Mouse (Mus musculus) bone marrow macrophage, adult 2 months (primary cell): Measurements from ENCODE around the gene Kifc1. TPM values are rescaled to one million over a fixed set of nuclear protein-coding genes. Genes with fewer than 3 reads are reported as not detected.
A peak's percentile ranks its signal among the peaks of the same experiment; 100 is the strongest.

Experiments
- H3K27ac ChIP-seq: 2 replicates; pipeline ENCODE4 v1.5.1; 2012; ENCODE audit warnings: low read depth, low read length; ENCODE audit not compliant: insufficient read depth
- H3K4me1 ChIP-seq: 2 replicates; pipeline ENCODE4 v1.6.1; 2012; ENCODE audit warnings: low read length; ENCODE audit not compliant: control insufficient read depth, insufficient read depth
- H3K4me3 ChIP-seq: 2 replicates; pipeline ENCODE4 v1.5.1; 2012; ENCODE audit warnings: mild to moderate bottlenecking, low read length, moderate library complexity; ENCODE audit not compliant: insufficient read depth
- CTCF ChIP-seq: IDR thresholded peaks from 2 replicates; pipeline ENCODE4 v1.5.1; 2012; ENCODE audit warnings: low read depth, mild to moderate bottlenecking, low read length, moderate library complexity
- POLR2A ChIP-seq: IDR thresholded peaks from 2 replicates; pipeline ENCODE4 v1.6.1; 2012; ENCODE audit warnings: mild to moderate bottlenecking, low read depth, low read length, borderline replicate concordance
- polyA plus RNA-seq: library from polyadenylated mRNA; stranded (reverse); fragments of >200 nt; gene quantifications from 2 replicates; pipeline ENCODE4 v1.2.4, GENCODE M21; 2012; ENCODE audit not compliant: missing spikeins, insufficient read depth, insufficient read length

Gene Kifc1
- polyA plus RNA-seq = 35.5 and 36.3 TPM in 2 replicates

DNA sequence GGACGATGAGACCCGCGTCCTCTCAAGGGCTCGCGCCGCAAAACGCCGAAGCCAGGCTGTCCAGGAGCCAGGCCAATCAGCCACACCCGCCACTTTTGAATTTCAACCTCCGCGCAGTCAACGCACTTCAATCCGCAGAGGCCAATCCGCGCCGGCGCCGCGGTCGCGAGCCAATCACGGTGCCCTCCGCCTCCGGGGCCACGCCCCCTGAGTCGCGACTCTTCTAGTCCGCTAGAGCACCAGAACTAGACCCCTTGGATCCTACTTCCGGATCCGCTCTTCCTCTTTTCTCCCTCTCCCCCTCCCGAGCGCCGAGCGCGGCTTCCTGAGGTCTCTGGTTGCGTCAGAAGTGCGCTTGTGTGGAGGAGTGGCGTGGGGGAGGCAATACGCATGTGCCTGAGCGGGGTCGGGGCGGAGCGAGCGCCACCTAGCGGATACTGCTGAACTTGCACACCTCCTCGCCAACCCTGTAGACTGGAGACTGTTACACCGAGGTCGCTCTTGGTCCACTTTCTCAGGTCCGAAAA is at the start of gene Kifc1:
Gene Kifc1, minus strand, starts transcription at position 129 of the 527 bp plus-strand sequence.
- peaks cover 11% of the 10 kb centered on the region for H3K4me1 ChIP-seq
- H3K27ac ChIP-seq = peak within 1 kb of the TSS; percentile 52

DNA sequence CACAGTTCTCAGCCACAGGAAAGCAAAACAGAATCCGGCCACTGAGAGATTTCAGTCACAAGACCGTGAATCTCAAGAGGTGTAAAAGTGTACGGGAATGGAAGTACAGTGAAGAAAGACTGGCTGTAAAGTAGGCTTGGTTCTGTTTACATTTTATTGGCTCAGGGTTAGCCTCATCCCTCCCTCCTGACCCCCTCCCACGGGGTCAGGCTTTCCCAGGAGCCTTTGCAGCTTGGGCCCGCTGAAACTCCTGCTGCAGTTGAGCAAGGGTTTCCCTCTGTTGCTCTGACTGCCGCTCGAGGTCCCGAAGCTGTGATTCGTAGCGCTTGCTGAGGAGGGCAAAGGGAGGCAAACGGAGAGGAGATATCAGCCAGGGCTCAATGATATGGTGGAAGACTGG is 48.3 kb upstream of the Kifc1 start:
- TF ChIP-seq POLR2A = no peak
- no peak for TF ChIP-seq CTCF
- Histone ChIP-seq H3K4me3 (peak overlapping the region; percentile 89), H3K4me1 (peaks cover 9% of the 10 kb centered on the region; the same call in 1 of the 2 replicates), H3K27ac (no peak overlapping the region)

More for the DNA sequence above, at the start of gene Kifc1:
- peak; percentile 55 for TF ChIP-seq CTCF
- TF ChIP-seq POLR2A = no peak
- peak within 1 kb of the TSS; percentile 74 for H3K4me3 ChIP-seq

DNA sequence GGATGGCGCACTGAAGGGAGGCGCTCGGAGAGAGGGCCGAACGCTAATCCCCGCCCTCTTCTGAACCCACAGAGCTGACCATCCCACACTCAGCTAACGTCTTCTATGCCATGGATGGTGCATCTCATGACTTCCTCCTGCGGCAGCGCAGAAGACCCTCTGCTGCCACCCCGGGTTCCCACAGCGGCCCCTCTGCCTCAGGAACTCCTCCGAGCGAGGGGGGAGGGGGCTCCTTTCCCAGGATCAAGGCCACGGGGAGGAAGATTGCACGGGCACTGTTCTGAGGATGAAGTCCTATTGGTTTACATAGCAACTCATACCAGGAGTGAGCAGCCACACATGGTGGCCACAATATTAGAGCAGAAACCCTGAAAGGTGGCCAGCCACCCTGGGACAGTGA is 46.5 kb upstream of the Kifc1 start:
- no peak overlapping the region for H3K27ac ChIP-seq
- H3K4me3 ChIP-seq = no peak overlapping the region
- peaks cover 13% of the 10 kb centered on the region for H3K4me1 ChIP-seq
- TF ChIP-seq CTCF (no peak), POLR2A (no peak)

DNA sequence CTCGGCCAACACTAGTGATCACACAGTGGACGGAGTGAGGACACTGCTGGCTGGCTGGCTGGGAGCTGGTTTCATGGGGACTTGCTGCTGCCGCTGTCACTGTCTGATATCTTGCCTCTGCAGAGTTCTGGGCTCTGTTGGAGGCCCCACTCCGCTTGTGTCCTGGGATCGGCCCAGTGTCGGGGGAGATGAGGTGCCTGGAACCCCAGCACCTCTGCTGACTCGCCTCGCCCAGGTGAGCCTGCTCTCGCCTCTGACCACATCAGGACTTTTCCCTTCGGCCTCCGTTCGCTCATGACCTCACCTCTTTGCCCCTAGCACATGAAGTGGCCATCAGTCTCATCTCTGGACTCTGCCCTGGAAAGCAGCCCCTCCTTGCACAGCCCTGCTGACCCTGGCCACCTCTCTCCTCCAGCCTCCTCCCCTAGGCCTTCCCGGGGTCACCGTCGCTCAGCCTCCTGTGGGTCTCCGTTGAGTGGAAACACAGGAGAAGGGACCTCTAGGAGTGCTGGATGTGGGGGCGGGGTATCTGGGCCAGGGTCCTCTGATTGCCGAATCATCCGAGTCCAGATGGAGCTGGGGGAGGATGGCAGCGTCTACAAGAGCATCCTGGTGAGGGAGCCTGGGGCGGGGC is 45.1 kb upstream of the Kifc1 start:
- Histone ChIP-seq H3K4me1 (peaks cover 9% of the 10 kb centered on the region), H3K27ac (no peak overlapping the region), H3K4me3 (no peak overlapping the region)
- no peak for TF ChIP-seq CTCF
- no peak for TF ChIP-seq POLR2A

DNA sequence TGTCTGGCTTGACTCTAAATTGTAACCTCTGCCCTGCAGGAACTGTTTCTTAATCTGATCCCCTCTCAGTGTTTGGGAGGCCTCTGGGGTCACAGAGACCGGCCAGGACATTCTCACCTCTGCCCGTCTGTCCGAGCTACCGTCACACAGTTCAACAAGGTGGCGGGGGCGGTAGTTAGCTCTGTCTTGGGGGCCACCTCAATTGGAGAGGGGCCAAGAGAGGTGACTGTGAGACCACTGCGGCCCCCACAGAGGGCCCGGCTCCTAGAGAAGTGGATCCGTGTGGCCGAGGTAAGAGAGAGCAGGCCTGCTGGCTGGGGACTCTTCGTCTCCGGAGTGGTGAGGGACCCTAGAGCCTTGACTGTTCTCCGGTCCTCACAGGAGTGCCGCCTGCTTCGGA is 42.5 kb upstream of the Kifc1 start:
- Histone ChIP-seq H3K4me1 (peaks cover 6% of the 10 kb centered on the region), H3K4me3 (no peak overlapping the region), H3K27ac (no peak overlapping the region)
- TF ChIP-seq CTCF (no peak), POLR2A (no peak)

DNA sequence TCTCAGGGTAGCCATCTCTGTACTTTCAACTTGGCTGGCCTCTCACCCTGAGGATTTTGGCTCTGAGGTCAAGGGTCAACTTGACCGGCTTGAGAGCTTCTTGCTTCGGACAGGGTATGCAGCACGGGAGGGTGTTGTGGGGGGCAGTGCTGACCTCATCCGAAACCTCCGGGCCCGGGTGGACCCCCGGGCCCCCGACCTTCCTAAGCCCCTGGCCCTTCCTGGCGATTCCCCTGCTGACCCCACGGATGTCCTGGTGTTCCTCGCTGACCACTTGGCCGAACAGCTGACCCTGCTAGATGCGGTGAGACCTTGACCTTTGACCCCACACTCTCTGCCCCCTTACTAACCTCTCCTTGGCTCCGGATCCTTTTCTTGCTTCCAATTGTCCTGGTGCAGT is 42.0 kb upstream of the Kifc1 start:
- TF ChIP-seq POLR2A = no peak
- TF ChIP-seq CTCF = no peak
- H3K4me1 ChIP-seq = peaks cover 6% of the 10 kb centered on the region
- H3K27ac ChIP-seq = no peak overlapping the region
- H3K4me3 ChIP-seq = peak overlapping the region; percentile 96

DNA sequence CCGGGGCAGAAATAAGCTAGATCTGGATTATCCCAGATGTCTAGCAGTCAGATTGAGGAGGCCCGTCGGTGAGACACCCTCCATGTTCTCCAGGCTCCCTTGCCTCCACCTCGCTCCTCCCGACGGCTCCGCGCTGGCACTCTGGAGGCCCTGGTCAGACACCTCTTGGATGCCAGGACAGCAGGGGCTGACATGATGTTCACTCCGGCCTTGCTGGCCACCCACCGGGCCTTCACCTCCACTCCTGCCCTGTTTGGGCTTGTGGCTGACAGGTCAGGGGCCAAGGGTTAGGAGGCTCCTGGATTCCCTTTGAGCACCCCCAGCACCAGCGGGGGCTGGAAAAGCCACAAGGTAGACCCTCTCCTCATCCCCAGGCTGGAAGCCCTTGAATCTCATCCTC is 41.5 kb upstream of the Kifc1 start:
- H3K27ac ChIP-seq = peak overlapping the region; percentile 30; the same call in 1 of the 2 replicates
- H3K4me3 ChIP-seq = peak overlapping the region; percentile 96
- peaks cover 6% of the 10 kb centered on the region for H3K4me1 ChIP-seq
- TF ChIP-seq CTCF (no peak), POLR2A (no peak)

DNA sequence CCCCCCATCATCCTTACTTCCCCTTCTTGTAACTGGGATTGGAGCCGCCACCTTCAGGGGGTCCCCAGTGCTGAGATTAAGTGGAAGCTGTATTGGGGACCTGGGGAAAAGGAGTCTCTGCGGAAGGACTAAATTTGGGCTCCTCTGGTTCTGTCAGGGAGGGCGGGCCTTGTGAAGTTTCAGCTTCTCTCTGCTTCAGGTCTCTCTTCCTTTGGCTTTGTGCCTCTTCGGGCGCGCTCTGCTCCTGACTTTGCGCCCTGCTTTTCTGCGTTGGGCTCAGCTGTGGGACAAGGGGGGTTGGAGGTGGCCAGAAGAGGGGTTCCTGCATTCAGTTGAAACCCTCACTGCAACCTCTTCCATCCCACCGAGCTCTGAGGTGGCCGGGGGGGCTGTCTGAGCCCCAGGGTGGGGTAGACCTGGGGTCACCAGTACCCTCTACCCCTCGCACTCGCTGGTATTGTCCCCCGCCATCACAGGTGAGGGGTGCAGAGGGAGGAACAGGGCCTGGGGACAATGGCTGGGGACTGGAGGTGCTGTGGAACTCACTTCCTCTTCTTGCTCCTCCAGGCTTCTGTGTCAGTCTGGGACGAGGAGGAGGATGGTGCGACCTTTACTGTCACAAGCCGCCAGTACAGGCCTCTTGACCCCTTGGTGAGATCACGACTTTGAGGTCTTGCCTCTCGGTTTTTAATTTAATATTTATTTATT is 40.9 kb upstream of the Kifc1 start:
- Histone ChIP-seq H3K27ac (peak overlapping the region; percentile 100), H3K4me1 (peaks cover 6% of the 10 kb centered on the region), H3K4me3 (peak overlapping the region; percentile 96)
- TF ChIP-seq POLR2A (no peak), CTCF (no peak)

DNA sequence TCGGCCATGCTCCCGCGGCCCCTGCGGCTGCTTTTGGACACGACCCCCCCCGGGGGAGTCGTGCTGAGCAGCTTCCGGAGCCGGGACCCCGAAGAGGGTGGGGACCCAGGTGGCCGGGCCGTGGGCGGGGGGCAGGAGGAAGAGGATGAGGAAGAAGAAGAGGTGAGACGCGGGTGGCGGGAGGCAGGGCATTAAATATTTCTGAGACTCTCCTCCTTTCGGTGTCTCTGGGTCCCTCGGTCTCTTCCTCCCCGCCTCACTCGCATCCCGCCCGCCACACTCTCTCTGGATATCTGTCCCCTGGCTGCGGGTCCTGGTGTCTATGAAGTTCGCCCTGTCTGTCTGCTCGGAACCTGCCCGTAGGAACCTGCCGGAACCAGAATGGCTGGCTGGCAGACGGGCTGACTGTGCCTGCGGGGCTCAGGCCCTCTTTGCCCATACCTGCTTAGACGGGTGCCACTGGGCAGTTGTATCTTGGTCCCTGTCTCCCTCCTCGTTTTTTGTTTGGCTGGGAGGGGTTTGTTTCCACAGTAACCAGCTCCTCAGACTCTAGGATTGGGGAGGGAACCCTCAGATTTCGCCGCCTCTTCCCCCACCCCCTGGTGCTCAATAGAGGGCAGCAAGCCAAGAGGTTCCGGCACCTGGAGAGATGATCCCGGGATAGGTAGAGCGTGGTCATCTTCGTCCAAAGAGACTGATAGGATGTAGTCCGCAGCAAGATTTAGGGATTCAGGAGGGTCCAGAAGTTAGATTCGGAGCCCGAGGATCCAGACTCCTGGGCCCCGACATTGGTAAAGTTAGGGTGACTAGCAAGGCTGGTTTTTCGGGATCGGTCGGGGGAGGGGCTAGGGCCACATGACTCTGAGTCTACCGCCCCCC is 40.1 kb upstream of the Kifc1 start:
- Histone ChIP-seq H3K4me1 (peaks cover 6% of the 10 kb centered on the region), H3K4me3 (peak overlapping the region; percentile 96), H3K27ac (peak overlapping the region; percentile 100)
- TF ChIP-seq POLR2A (no peak), CTCF (no peak)
